Mouse (Mus musculus) limb, embryonic 11.5 days (tissue): ENCODE measurements around the gene Csf3. TPM values are rescaled to one million over a fixed set of nuclear protein-coding genes. Genes with fewer than 3 reads are reported as not detected.

Source experiments
- ATAC-seq: fragments of 200-750 bp; cut with Nextera tagmentation; 2 replicates; pipeline ENCODE4 v1.8.0; 2017; ENCODE audit warnings: low read depth; ENCODE audit not compliant: insufficient number of reproducible peaks, low FRiP score, low TSS enrichment
- DNase-seq: peaks from one replicate; pipeline ENCODE4 v3.0.0-alpha.2; 2015; ENCODE audit warnings: low spot score
- H3K27ac ChIP-seq: fragments of 300-500 bp; sonication (generic); replicated peaks from 2 replicates; pipeline ENCODE4 v1.5.1; 2014; ENCODE audit warnings: low read depth, mild to moderate bottlenecking, low read length
- H3K27me3 ChIP-seq: fragments of 300-500 bp; sonication (generic); 2 replicates; pipeline ENCODE4 v1.6.1; 2014; ENCODE audit warnings: mild to moderate bottlenecking, low read length, mixed read lengths; ENCODE audit not compliant: control insufficient read depth, insufficient read depth
- H3K36me3 ChIP-seq: fragments of 300-500 bp; sonication (generic); 2 replicates; pipeline ENCODE4 v1.6.1; 2014; ENCODE audit warnings: mild to moderate bottlenecking, low read length, moderate library complexity, mixed read lengths; ENCODE audit not compliant: control insufficient read depth, insufficient read depth
- H3K4me1 ChIP-seq: fragments of 300-500 bp; sonication (generic); 2 replicates; pipeline ENCODE4 v1.6.1; 2014; ENCODE audit warnings: low read length, mixed read lengths; ENCODE audit not compliant: control insufficient read depth, insufficient read depth
- H3K4me2 ChIP-seq: fragments of 300-500 bp; sonication (generic); 2 replicates; pipeline ENCODE4 v1.6.1; 2014; ENCODE audit warnings: low read depth, mild to moderate bottlenecking, moderate library complexity; ENCODE audit not compliant: severe bottlenecking
- H3K4me3 ChIP-seq: fragments of 300-500 bp; sonication (generic); 2 replicates; pipeline ENCODE4 v1.5.1; 2014; ENCODE audit warnings: low read depth, low read length
- H3K9ac ChIP-seq: fragments of 300-500 bp; sonication (generic); 2 replicates; pipeline ENCODE4 v1.6.1; 2014; ENCODE audit warnings: mild to moderate bottlenecking, low read length
- H3K9me3 ChIP-seq: fragments of 300-500 bp; sonication (generic); 2 replicates; pipeline ENCODE4 v1.6.1; 2016; ENCODE audit warnings: low read length; ENCODE audit not compliant: control insufficient read depth
- WGBS: fragments of 180-500 bp; shearing (Covaris S2); extraction: QIAGEN DNeasy Blood & Tissue Kit; methylation state at CpG from one replicate; pipeline ENCODE4 v1.1.7; 2014; 5-methylcytosine and 5-hydroxymethylcytosine counted together
- polyA plus RNA-seq: library from polyadenylated mRNA; unstranded; fragments of >200 nt; fragmentation: Nextera tagmentation; extraction: Ambion mirVana; gene quantifications from 2 replicates; pipeline ENCODE4 v1.2.1, GENCODE M21; 2014

The Csf3 gene
- polyA plus RNA-seq, 1 experiment from 2014 or later: 0.11 TPM

DNA sequence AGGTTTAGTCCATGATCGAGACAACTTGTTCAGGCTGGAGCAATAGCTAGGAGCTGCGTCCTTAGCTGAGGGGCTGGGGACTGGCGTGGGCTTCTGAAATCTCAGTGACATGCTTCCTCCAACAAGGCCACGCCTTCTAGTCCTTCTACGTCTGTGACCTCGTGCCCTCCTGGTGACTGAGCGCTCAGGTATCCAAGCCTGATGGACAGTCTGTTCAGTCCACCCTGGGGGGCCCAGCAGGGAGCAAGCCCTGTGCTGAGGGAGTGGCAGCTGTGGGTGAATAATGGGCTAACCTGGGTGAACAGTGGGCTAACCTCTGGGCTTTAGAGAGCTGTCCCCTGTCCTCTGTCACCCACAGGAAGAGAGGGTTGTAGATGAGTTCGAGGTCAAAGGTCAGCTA lies 13.1 kb upstream of the Csf3 start:
- peaks cover 4% of the 10 kb centered on the region; the same call in 1 of the 2 replicates for H3K4me1 ChIP-seq
- 92% methylated on average over 8 of the region's 8 CpGs for WGBS
- H3K9me3 ChIP-seq: no peaks in the 10 kb centered on the region
- ATAC-seq (no peak), DNase-seq (no peak)
- H3K36me3 ChIP-seq: peaks cover 36% of the 10 kb centered on the region; the same call in 1 of the 2 replicates
- no peaks in the 10 kb centered on the region for H3K27me3 ChIP-seq
- H3K9ac ChIP-seq: no peak overlapping the region
- no peak overlapping the region for H3K27ac ChIP-seq
- no peak overlapping the region for H3K4me3 ChIP-seq
- no peak overlapping the region for H3K4me2 ChIP-seq

DNA sequence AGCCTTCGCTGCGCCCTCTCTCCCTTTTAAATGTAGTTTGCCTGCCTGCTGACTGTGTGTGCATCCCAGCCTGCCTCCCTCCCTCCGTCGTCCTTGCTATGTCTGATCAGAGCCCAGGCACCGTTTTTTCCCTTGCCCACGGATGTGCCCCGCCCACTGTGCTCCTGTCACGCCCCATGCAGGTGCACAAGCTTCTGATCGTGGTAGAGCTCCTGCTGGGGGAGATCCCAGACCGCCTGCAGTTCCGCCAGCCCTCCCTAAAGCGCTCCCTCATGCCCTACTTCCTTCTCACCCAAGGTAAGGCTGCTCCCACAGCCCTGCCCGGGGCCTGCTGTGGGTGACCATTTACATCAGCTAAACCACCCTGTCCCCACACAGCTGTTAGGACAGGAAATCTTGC lies 7.9 kb upstream of the Csf3 start:
- 74% methylated on average over 13 of the region's 13 CpGs for WGBS
- no peak overlapping the region for H3K4me3 ChIP-seq
- H3K36me3 ChIP-seq: peaks cover 35% of the 10 kb centered on the region; the same call in 1 of the 2 replicates
- H3K9ac ChIP-seq: no peak overlapping the region
- no peak for DNase-seq
- no peak overlapping the region for H3K4me2 ChIP-seq
- H3K27me3 ChIP-seq: no peaks in the 10 kb centered on the region
- no peaks in the 10 kb centered on the region for H3K9me3 ChIP-seq
- no peaks in the 10 kb centered on the region for H3K4me1 ChIP-seq
- H3K27ac ChIP-seq: no peak overlapping the region
- ATAC-seq: no peak

DNA sequence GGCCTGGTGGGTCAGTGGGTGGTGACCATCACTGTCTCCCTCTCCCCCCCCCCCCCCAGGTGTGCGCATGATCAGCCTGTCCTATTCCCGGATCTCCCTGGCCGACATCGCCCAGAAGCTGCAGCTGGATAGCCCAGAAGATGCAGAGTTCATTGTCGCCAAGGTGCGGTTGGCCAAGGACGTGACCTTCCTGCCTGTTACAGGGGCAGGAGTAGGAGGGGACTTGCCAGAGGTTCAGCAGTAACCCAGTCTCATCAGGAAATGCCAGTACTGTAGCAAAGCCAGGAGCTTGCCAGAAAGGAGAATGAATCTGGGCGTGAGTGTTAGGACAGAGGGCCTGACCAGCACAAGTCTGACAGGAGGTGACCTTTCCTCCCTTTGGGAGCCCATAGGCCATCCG lies 7.3 kb upstream of the Csf3 start:
- H3K9ac ChIP-seq: no peak overlapping the region
- ATAC-seq (no peak), DNase-seq (no peak)
- 95% methylated on average over 8 of the region's 9 CpGs for WGBS
- H3K36me3 ChIP-seq: peaks cover 33% of the 10 kb centered on the region; the same call in 1 of the 2 replicates
- no peaks in the 10 kb centered on the region for H3K27me3 ChIP-seq
- H3K9me3 ChIP-seq: no peaks in the 10 kb centered on the region
- no peak overlapping the region for H3K4me3 ChIP-seq
- H3K27ac ChIP-seq: no peak overlapping the region
- H3K4me2 ChIP-seq: no peak overlapping the region
- no peaks in the 10 kb centered on the region for H3K4me1 ChIP-seq

DNA sequence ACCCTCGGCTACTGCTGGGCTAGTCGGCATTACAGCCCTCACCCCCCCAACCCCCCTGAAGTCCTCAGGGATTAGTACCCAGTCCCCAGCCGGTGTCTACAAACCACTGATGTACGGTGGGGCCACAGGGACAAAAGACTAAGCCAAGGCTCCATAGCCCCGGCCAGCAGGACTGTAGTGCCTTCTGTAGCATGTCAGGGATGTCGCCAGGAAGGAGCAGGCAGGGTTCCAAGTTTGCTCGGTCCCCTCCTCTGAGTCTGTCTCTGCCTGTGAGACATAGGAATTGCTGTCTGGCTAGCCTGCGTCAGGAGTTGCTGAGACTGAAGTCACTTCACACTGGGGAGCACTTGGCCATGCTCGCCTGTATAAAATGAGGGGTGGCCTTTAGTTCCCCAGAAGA lies 6.8 kb upstream of the Csf3 start:
- DNase-seq: no peak
- H3K4me2 ChIP-seq: no peak overlapping the region
- no peaks in the 10 kb centered on the region for H3K4me1 ChIP-seq
- H3K4me3 ChIP-seq: no peak overlapping the region
- H3K27ac ChIP-seq: no peak overlapping the region
- H3K36me3 ChIP-seq: peaks cover 33% of the 10 kb centered on the region; the same call in 1 of the 2 replicates
- WGBS: 92% methylated on average over 9 of the region's 9 CpGs
- no peaks in the 10 kb centered on the region for H3K27me3 ChIP-seq
- H3K9ac ChIP-seq: no peak overlapping the region
- no peak for ATAC-seq
- no peaks in the 10 kb centered on the region for H3K9me3 ChIP-seq

DNA sequence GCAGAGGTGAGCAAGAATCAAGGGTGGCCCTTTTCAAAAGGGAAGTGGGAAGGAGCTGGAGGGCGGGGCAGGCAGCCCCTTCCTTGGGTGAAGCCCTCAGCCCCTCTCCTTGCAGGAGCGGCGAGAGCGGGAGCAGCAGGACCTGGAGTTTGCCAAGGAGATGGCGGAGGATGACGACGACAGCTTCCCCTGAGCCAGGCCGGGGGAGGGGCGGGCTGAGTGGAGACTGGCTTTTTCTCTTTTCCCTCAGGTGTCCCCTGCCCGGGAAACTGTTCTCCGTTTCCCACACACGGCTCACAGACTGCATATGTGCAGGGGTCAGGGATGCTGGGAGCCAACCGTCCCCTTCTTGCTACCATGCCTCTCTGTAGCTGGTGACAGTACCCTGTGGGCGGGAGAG lies 5.7 kb upstream of the Csf3 start:
- Histone ChIP-seq H3K27ac (no peak overlapping the region), H3K9ac (no peak overlapping the region), H3K9me3 (no peaks in the 10 kb centered on the region), H3K4me3 (no peak overlapping the region), H3K4me1 (no peaks in the 10 kb centered on the region), H3K36me3 (peaks cover 32% of the 10 kb centered on the region; the same call in 1 of the 2 replicates), H3K4me2 (no peak overlapping the region), H3K27me3 (no peaks in the 10 kb centered on the region)
- DNase-seq: no peak
- 73% methylated on average over 14 of the region's 14 CpGs for WGBS
- ATAC-seq: no peak

DNA sequence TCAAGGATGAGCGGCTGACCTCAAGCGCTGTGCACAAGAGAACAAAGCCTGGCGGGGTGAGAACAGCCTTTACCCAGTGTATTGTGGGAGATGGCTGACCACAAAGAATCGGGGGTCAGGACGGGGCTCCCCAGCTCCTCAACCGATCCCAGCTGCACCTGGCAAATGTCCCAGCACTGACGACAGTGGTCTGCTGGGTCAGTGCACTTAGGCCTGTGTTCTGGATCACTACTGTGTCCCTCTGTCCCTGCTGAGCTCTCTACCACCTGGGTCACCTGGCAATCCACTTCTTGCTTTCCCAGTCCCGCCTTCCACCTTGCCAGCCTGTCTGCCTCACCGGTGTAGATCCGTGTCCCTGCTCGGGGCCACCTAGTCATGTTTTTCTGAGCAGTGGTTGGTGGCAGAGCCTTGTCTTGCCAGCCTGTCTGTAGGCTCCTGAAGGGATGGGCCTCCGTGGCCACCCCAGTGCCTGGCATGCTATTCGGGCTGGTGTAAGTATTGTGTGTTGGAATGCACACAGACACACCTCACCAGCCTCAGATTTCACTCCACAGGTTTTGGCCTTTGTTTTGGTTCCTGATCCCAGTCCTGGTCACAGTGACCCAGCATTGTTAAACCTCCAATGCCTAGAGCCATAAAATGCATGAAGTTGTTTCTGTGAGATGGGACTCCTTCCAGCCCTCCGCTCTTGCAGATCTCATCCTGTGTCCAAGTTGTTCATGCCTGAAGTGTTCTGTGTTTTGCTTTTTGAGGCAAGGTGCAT lies 4.4 kb upstream of the Csf3 start:
- ATAC-seq: no peak
- Histone ChIP-seq H3K36me3 (peaks cover 24% of the 10 kb centered on the region; the same call in 1 of the 2 replicates), H3K4me1 (no peaks in the 10 kb centered on the region), H3K4me3 (no peak overlapping the region), H3K9me3 (no peaks in the 10 kb centered on the region), H3K27me3 (no peaks in the 10 kb centered on the region), H3K27ac (no peak overlapping the region), H3K9ac (no peak overlapping the region), H3K4me2 (no peak overlapping the region)
- no peak for DNase-seq
- WGBS: 90% methylated on average over 14 of the region's 14 CpGs

DNA sequence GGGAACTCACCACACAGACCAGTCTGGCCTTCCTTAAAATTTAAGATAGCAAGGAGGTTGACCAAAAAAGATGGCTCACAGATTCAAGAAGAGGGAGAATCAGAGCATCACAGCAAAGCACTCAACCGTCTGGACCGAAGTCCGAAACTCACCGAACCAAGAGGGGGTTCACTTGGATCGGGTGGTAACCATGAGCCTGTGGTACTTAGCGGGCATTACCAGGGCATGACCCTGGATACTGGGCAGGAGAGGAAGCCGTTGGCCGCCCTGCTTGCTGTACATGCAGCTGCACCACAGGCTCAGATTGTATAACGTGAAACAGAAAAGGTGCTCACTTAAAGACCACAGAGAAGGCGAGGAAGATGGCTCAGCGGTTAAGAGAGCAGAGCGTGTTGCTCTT lies 3.8 kb upstream of the Csf3 start:
- no peak overlapping the region for H3K9ac ChIP-seq
- peaks cover 19% of the 10 kb centered on the region; the same call in 1 of the 2 replicates for H3K36me3 ChIP-seq
- no peaks in the 10 kb centered on the region for H3K27me3 ChIP-seq
- H3K27ac ChIP-seq: no peak overlapping the region
- no peak overlapping the region for H3K4me3 ChIP-seq
- H3K4me2 ChIP-seq: no peak overlapping the region
- no peaks in the 10 kb centered on the region for H3K4me1 ChIP-seq
- DNase-seq (no peak), ATAC-seq (no peak)
- H3K9me3 ChIP-seq: no peaks in the 10 kb centered on the region
- WGBS: 90% methylated on average over 12 of the region's 12 CpGs

DNA sequence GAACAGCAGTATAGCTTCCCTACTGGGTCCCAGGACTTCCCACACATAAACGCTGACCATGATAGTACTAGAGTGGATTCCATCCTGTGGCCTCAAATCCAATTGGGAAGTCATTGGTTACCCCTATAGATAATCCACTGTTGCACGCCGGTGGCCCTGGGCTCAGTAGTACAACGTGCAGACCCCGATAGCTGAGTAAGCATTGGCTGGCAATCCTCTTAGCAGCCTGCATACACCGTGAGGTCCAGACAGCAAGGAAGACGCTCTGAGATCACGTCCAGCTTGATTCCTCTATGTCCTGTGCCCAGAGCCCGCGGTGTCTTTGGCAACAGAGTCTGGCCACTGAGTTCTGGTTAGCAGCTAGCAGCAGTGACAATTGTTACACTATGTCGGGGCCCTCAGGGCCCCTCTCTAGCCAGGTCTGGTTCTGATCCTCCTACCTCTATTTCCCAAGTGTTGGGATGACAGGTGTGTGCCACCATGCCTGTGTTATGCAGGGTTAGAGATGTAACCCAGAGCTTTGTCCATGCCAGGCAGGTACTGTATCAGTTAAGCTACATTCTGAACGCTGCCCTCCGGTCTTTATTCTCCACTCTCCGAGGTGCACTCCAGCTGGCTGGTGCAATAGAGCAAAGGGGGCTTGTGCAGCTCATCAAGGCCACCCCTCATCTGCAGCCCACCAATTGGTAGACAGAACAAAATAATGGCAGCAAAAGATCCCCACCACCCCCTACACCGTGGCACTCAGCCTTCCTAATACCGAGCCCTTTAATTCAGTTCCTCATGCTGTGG lies 2.0 kb upstream of the Csf3 start:
- 0 out of 2 replicates have a peak, but pooled peaks cover 3% of the 10 kb centered on the region for H3K4me1 ChIP-seq
- H3K4me3 ChIP-seq: no peak overlapping the region
- no peak for ATAC-seq
- no peak for DNase-seq
- H3K27ac ChIP-seq: no peak overlapping the region
- no peak overlapping the region for H3K9ac ChIP-seq
- WGBS: 85% methylated on average over 16 of the region's 16 CpGs
- no peaks in the 10 kb centered on the region for H3K27me3 ChIP-seq
- peaks cover 17% of the 10 kb centered on the region; the same call in 1 of the 2 replicates for H3K36me3 ChIP-seq
- H3K9me3 ChIP-seq: no peaks in the 10 kb centered on the region
- no peak overlapping the region for H3K4me2 ChIP-seq
